Mouse (Mus musculus) midbrain, postnatal 0 days (tissue): ENCODE data around the gene Pdcd1. TPM values are rescaled to one million over a fixed set of nuclear protein-coding genes. Genes with fewer than 3 reads are reported as not detected.

Experiments
- ATAC-seq: fragments of 200-750 bp; cut with Nextera tagmentation; 2 replicates; pipeline ENCODE4 v1.8.0; 2017; ENCODE audit warnings: moderate number of reproducible peaks, mild to moderate bottlenecking, moderate TSS enrichment, moderate library complexity; ENCODE audit not compliant: low FRiP score
- DNase-seq: peaks from one replicate; pipeline ENCODE4 v3.0.0-alpha.2; 2015; ENCODE audit warnings: low spot score
- H3K27ac ChIP-seq: fragments of 300-500 bp; sonication (generic); 2 replicates; pipeline ENCODE4 v1.5.1; 2014; ENCODE audit warnings: low read depth, mild to moderate bottlenecking, low read length, mixed read lengths
- H3K27me3 ChIP-seq: fragments of 300-500 bp; sonication (generic); 2 replicates; pipeline ENCODE4 v1.6.1; 2014; ENCODE audit warnings: low read length, control low read depth, mixed read lengths; ENCODE audit not compliant: insufficient read depth
- H3K36me3 ChIP-seq: fragments of 300-500 bp; sonication (generic); 2 replicates; pipeline ENCODE4 v1.6.1; 2014; ENCODE audit warnings: low read length, control low read depth, mixed read lengths; ENCODE audit not compliant: insufficient read depth
- H3K4me1 ChIP-seq: fragments of 300-500 bp; sonication (generic); 2 replicates; pipeline ENCODE4 v1.6.1; 2014; ENCODE audit warnings: mild to moderate bottlenecking, control low read depth, antibody characterized with exemption, low read length, mixed read lengths; ENCODE audit not compliant: insufficient read depth
- H3K4me2 ChIP-seq: fragments of 300-500 bp; sonication (generic); 2 replicates; pipeline ENCODE4 v1.6.1; 2014; ENCODE audit warnings: low read depth, mild to moderate bottlenecking, low read length, mixed read lengths; ENCODE audit not compliant: poor library complexity, severe bottlenecking
- H3K4me3 ChIP-seq: fragments of 300-500 bp; sonication (generic); 2 replicates; pipeline ENCODE4 v1.5.1; 2014; ENCODE audit warnings: low read depth, mild to moderate bottlenecking, low read length, moderate library complexity
- H3K9ac ChIP-seq: fragments of 300-500 bp; sonication (generic); replicated peaks from 2 replicates; pipeline ENCODE4 v1.6.1; 2014; ENCODE audit warnings: mild to moderate bottlenecking, low read length, moderate library complexity, mixed read lengths; ENCODE audit not compliant: poor library complexity, severe bottlenecking
- H3K9me3 ChIP-seq: fragments of 300-500 bp; sonication (generic); 2 replicates; pipeline ENCODE4 v1.6.1; 2016; ENCODE audit warnings: low read length, control low read depth
- CTCF ChIP-seq: IDR thresholded peaks from 2 replicates; pipeline ENCODE4 v1.5.1; 2016; ENCODE audit warnings: antibody characterized with exemption, mild to moderate bottlenecking
- WGBS: fragments of 180-500 bp; shearing (Covaris S2); extraction: QIAGEN DNeasy Blood & Tissue Kit; methylation state at CpG from one replicate; pipeline ENCODE4 v1.1.7; 2014; 5-methylcytosine and 5-hydroxymethylcytosine counted together
- polyA plus RNA-seq: library from polyadenylated mRNA; unstranded; fragments of >200 nt; fragmentation: Nextera tagmentation; extraction: Ambion mirVana; gene quantifications from 2 replicates; pipeline ENCODE4 v1.2.1, GENCODE M21; 2015
- total RNA-seq: library from RNA; depleted of rRNA; stranded (reverse); fragments of >200 nt; gene quantifications from 2 replicates; pipeline ENCODE4 v1.2.3, GENCODE M21; 2014; rRNA removed

Pdcd1 gene
- total and polyA plus RNA-seq, 2 experiments from 2014 or later = not detected

GRCm38 (mm10) chr1:93988786-93989185, 63.6 kb downstream of the Pdcd1 start:
- H3K4me2 ChIP-seq = no peak overlapping the region
- no peak overlapping the region for H3K9ac ChIP-seq
- 76% methylated on average over 3 of the region's 3 CpGs for WGBS
- no peaks in the 10 kb centered on the region for H3K27me3 ChIP-seq
- no peak for DNase-seq
- TF ChIP-seq CTCF = no peak; the same call in 1 of the 2 replicates
- H3K9me3 ChIP-seq = no peaks in the 10 kb centered on the region
- no peak overlapping the region for H3K27ac ChIP-seq
- no peaks in the 10 kb centered on the region for H3K4me1 ChIP-seq
- H3K4me3 ChIP-seq = no peak overlapping the region
- no peak for ATAC-seq
- H3K36me3 ChIP-seq = no peaks in the 10 kb centered on the region

Other genes starting within 250 kb of the Pdcd1 start
- 12.6 and 13.5 TPM in 2 replicates for gene Ing5, start 248.6 kb downstream of the Pdcd1 start, total RNA-seq
- gene Ing5, start 248.6 kb downstream of the Pdcd1 start, polyA plus RNA-seq = 7.1 and 7.5 TPM in 2 replicates
- 10.6 and 20.0 TPM in 2 replicates for gene D2hgdh, start 227.6 kb downstream of the Pdcd1 start, total RNA-seq
- 8.6 and 10.3 TPM in 2 replicates for gene D2hgdh, start 227.6 kb downstream of the Pdcd1 start, polyA plus RNA-seq
- not detected in 2 replicates for gene Gal3st2, start 191.2 kb downstream of the Pdcd1 start, total RNA-seq
- not detected in 2 replicates for gene Gal3st2, start 191.2 kb downstream of the Pdcd1 start, polyA plus RNA-seq
- 0.33 TPM in 1 of 2 replicates, not detected in the other for gene Gal3st2b, start 134.2 kb downstream of the Pdcd1 start, total RNA-seq
- 0.05 TPM in 1 of 2 replicates, not detected in the other for gene Gal3st2b, start 134.2 kb downstream of the Pdcd1 start, polyA plus RNA-seq
- gene Gal3st2c, start 62.0 kb downstream of the Pdcd1 start, total RNA-seq = not detected in 2 replicates
- gene Gal3st2c, start 62.0 kb downstream of the Pdcd1 start, polyA plus RNA-seq = not detected in 2 replicates
- gene Neu4, start 32.1 kb downstream of the Pdcd1 start, total RNA-seq = 0.93 and 0.99 TPM in 2 replicates
- gene Neu4, start 32.1 kb downstream of the Pdcd1 start, polyA plus RNA-seq = 0.04 and 0.12 TPM in 2 replicates